Mouse (Mus musculus): ENCODE results near the gene Cnnm3.

- no peak for TF ChIP-seq POLR2A (IDR thresholded peaks at IDR 0.05; ENCODE audit: borderline replicate concordance, extremely low read depth, insufficient read depth, insufficient read length, poor library complexity, severe bottlenecking)
- no peak for TF ChIP-seq CTCF (IDR thresholded peaks at IDR 0.05; ENCODE audit: borderline replicate concordance, extremely low read depth, insufficient read depth, insufficient read length)
Measured at GRCm38 (mm10) chr1:36550075-36550863, 38.6 kb downstream of the Cnnm3 start.

Data from brain, embryonic 14.5 days (tissue).